Mouse (Mus musculus) C2C12 (cell line): ENCODE results near the gene H3f3a.

Experiments used
- CEBPB ChIP-seq: IDR thresholded peaks from one replicate; pipeline ENCODE4 v1.6.1; 2011; ENCODE audit warnings: low read depth, mild to moderate bottlenecking, control low read depth, moderate library complexity
- CTCF ChIP-seq: IDR thresholded peaks from one replicate; pipeline ENCODE4 v1.5.1; 2011; ENCODE audit not compliant: control insufficient read depth, insufficient read depth, insufficient read length
- MAX ChIP-seq: IDR thresholded peaks from one replicate; pipeline ENCODE4 v1.6.1; 2011; ENCODE audit warnings: mild to moderate bottlenecking, control low read depth
- MYOG ChIP-seq: IDR thresholded peaks from one replicate; pipeline ENCODE4 v1.6.1; 2011; ENCODE audit not compliant: control insufficient read depth, insufficient read length; ENCODE audit errors: extremely low read depth
- USF1 ChIP-seq: IDR thresholded peaks from one replicate; pipeline ENCODE4 v1.6.1; 2011; ENCODE audit warnings: low read depth, mild to moderate bottlenecking, control low read depth, moderate library complexity

GRCm38 (mm10) chr1:180813885-180814740 is at the start of gene H3f3a:
- TF ChIP-seq CTCF (no peak), MYOG (no peak), USF1 (no peak), CEBPB (no peak), MAX (no peak)
